Mouse (Mus musculus) heart, embryonic 11.5 days (tissue): Measurements from ENCODE around the gene Gm20822. TPM values are rescaled to one million over a fixed set of nuclear protein-coding genes. Genes with fewer than 3 reads are reported as not detected.
"Not testable (repeated sequence)": the region's sequence is repeated elsewhere in the genome, so short reads cannot be mapped to it uniquely, and the experiment has no call there.

Experiments
- ATAC-seq: fragments of 200-750 bp; cut with Nextera tagmentation; replicated peaks from 2 replicates; pipeline ENCODE4 v1.8.0; 2017; ENCODE audit warnings: moderate library complexity; ENCODE audit not compliant: insufficient number of reproducible peaks, low FRiP score, low TSS enrichment
- H3K27ac ChIP-seq: fragments of 300-500 bp; sonication (generic); 2 replicates; pipeline ENCODE4 v1.5.1; 2014; ENCODE audit warnings: mild to moderate bottlenecking, low read depth, low read length
- H3K27me3 ChIP-seq: fragments of 300-500 bp; sonication (generic); 2 replicates; pipeline ENCODE4 v1.6.1; 2014; ENCODE audit warnings: mild to moderate bottlenecking, low read length, mixed read lengths; ENCODE audit not compliant: control insufficient read depth, insufficient read depth
- H3K36me3 ChIP-seq: fragments of 300-500 bp; sonication (generic); 2 replicates; pipeline ENCODE4 v1.6.1; 2014; ENCODE audit warnings: mild to moderate bottlenecking, low read length, moderate library complexity, mixed read lengths; ENCODE audit not compliant: control insufficient read depth, insufficient read depth
- H3K4me1 ChIP-seq: fragments of 300-500 bp; sonication (generic); 2 replicates; pipeline ENCODE4 v1.6.1; 2014; ENCODE audit warnings: low read length; ENCODE audit not compliant: control insufficient read depth, insufficient read depth
- H3K4me2 ChIP-seq: fragments of 300-500 bp; sonication (generic); 2 replicates; pipeline ENCODE4 v1.6.1; 2014; ENCODE audit warnings: mild to moderate bottlenecking, moderate library complexity
- H3K4me3 ChIP-seq: fragments of 300-500 bp; sonication (generic); 2 replicates; pipeline ENCODE4 v1.5.1; 2014; ENCODE audit warnings: low read depth, low read length
- H3K9ac ChIP-seq: fragments of 300-500 bp; sonication (generic); 2 replicates; pipeline ENCODE4 v1.6.1; 2014; ENCODE audit warnings: mild to moderate bottlenecking, low read depth, low read length, moderate library complexity
- H3K9me3 ChIP-seq: fragments of 300-500 bp; sonication (generic); replicated peaks from 2 replicates; pipeline ENCODE4 v1.6.1; 2016; ENCODE audit warnings: low read length; ENCODE audit not compliant: control insufficient read depth
- WGBS: fragments of 180-500 bp; shearing (Covaris S2); extraction: QIAGEN DNeasy Blood & Tissue Kit; methylation state at CpG from one replicate; pipeline ENCODE4 v1.1.7; 2014; ENCODE audit not compliant: insufficient replicate concordance; 5-methylcytosine and 5-hydroxymethylcytosine counted together
- polyA plus RNA-seq: library from polyadenylated mRNA; unstranded; fragments of >200 nt; fragmentation: Nextera tagmentation; extraction: Ambion mirVana; gene quantifications from 2 replicates; pipeline ENCODE4 v1.2.1, GENCODE M21; 2014

Gene Gm20822
- polyA plus RNA-seq, result not detected in 2 replicates

DNA sequence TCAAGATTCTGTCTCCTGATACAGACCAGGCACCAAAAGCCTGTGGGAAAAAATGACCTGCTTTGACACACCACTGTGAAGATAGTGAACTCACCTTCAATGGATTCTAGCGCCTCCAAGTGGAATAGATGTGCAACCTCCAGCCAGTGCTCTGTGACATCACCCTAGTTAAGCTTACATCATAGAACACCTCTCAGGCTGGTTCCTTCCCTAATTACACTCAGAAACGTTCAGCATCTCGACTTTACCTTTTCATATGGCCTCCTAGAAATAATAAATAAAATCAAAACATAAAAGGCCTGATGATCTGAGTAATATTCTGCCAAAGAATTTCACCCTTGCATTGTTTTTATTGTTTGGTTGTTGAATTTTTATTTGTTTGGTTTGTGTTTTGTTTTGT, at the start of gene Gm20822:
Gene Gm20822, minus strand, starts transcription at position 101 of the 400 bp plus-strand sequence.
- WGBS, result no CpG with 5 or more reads among the region's 3 CpGs
- H3K9ac ChIP-seq, H3K9me3 ChIP-seq, H3K36me3 ChIP-seq, H3K27me3 ChIP-seq, H3K4me1 ChIP-seq, ATAC-seq, H3K27ac ChIP-seq, H3K4me2 ChIP-seq, H3K4me3 ChIP-seq: not testable (repeated sequence)
